Mouse (Mus musculus): ENCODE data around the gene Abhd4. TPM values are rescaled to one million over a fixed set of nuclear protein-coding genes. Genes with fewer than 3 reads are reported as not detected.
"Not testable (repeated sequence)": the region's sequence is repeated elsewhere in the genome, so short reads cannot be mapped to it uniquely, and the experiment has no call there.

Gene Abhd4
- polyA plus RNA-seq, 1 experiment from 2014 or later: 81.2 TPM

GRCm38 (mm10) chr14:54228933-54229713, 24.9 kb upstream of the Abhd4 start:
- Histone ChIP-seq H3K4me2 (replicated peaks; ENCODE audit: low read depth, low read length) (no peak overlapping the region), H3K27me3 (replicated peaks; ENCODE audit: insufficient read depth, low read length) (no peaks in the 10 kb centered on the region), H3K4me3 (ENCODE audit: low read depth, low read length) (no peak overlapping the region), H3K4me1 (ENCODE audit: insufficient read depth, low read depth, low read length) (peaks cover 10% of the 10 kb centered on the region), H3K27ac (ENCODE audit: low read length) (no peak overlapping the region), H3K9ac (replicated peaks; ENCODE audit: low read depth) (no peak overlapping the region), H3K9me3 (ENCODE audit: low read length) (no peaks in the 10 kb centered on the region), H3K36me3 (ENCODE audit: insufficient read depth, low read length) (no peaks in the 10 kb centered on the region)
- DNase-seq (ENCODE audit: low spot score): no peak
- ATAC-seq: no peak
- TF ChIP-seq CTCF (IDR thresholded peaks at IDR 0.05): no peak
- no peak for TF ChIP-seq EP300 (IDR thresholded peaks at IDR 0.05)
- 43% methylated on average over 25 of the region's 25 CpGs for WGBS

- not testable (repeated sequence) for ATAC-seq; H3K27me3 ChIP-seq (replicated peaks; ENCODE audit: insufficient read depth, low read length); H3K9me3 ChIP-seq (ENCODE audit: low read length); DNase-seq (ENCODE audit: low spot score); H3K27ac ChIP-seq (ENCODE audit: low read length); H3K4me2 ChIP-seq (replicated peaks; ENCODE audit: low read depth, low read length); H3K4me1 ChIP-seq (ENCODE audit: insufficient read depth, low read depth, low read length); H3K9ac ChIP-seq (replicated peaks; ENCODE audit: low read depth); H3K36me3 ChIP-seq (ENCODE audit: insufficient read depth, low read length); H3K4me3 ChIP-seq (ENCODE audit: low read depth, low read length)
- WGBS: 82% methylated on average over 3 of the region's 4 CpGs
Observed at GRCm38 (mm10) chr14:54229849-54230248, 24.1 kb upstream of the Abhd4 start.

GRCm38 (mm10) chr14:54230638-54231150, 23.3 kb upstream of the Abhd4 start:
- Histone ChIP-seq H3K36me3 (ENCODE audit: insufficient read depth, low read length) (no peaks in the 10 kb centered on the region), H3K9me3 (ENCODE audit: low read length) (no peaks in the 10 kb centered on the region), H3K27me3 (replicated peaks; ENCODE audit: insufficient read depth, low read length) (no peaks in the 10 kb centered on the region), H3K4me3 (ENCODE audit: low read depth, low read length) (no peak overlapping the region), H3K4me1 (ENCODE audit: insufficient read depth, low read depth, low read length) (peaks cover 10% of the 10 kb centered on the region), H3K27ac (ENCODE audit: low read length) (no peak overlapping the region), H3K9ac (replicated peaks; ENCODE audit: low read depth) (no peak overlapping the region), H3K4me2 (replicated peaks; ENCODE audit: low read depth, low read length) (no peak overlapping the region)
- 65% methylated on average over 13 of the region's 14 CpGs for WGBS
- TF ChIP-seq EP300 (IDR thresholded peaks at IDR 0.05) (no peak), CTCF (IDR thresholded peaks at IDR 0.05) (no peak)
- ATAC-seq (no peak), DNase-seq (ENCODE audit: low spot score) (no peak)

- no peak for DNase-seq (ENCODE audit: low spot score)
- Histone ChIP-seq H3K4me3 (ENCODE audit: low read depth, low read length) (no peak overlapping the region), H3K9ac (replicated peaks; ENCODE audit: low read depth) (no peak overlapping the region), H3K4me2 (replicated peaks; ENCODE audit: low read depth, low read length) (no peak overlapping the region), H3K27me3 (replicated peaks; ENCODE audit: insufficient read depth, low read length) (no peaks in the 10 kb centered on the region), H3K9me3 (ENCODE audit: low read length) (no peaks in the 10 kb centered on the region), H3K36me3 (ENCODE audit: insufficient read depth, low read length) (no peaks in the 10 kb centered on the region), H3K4me1 (ENCODE audit: insufficient read depth, low read depth, low read length) (peaks cover 10% of the 10 kb centered on the region), H3K27ac (ENCODE audit: low read length) (no peak overlapping the region)
- 50% methylated on average over 21 of the region's 21 CpGs for WGBS
- ATAC-seq: no peak
- no peak for TF ChIP-seq EP300 (IDR thresholded peaks at IDR 0.05)
- TF ChIP-seq CTCF (IDR thresholded peaks at IDR 0.05): no peak
Observed at GRCm38 (mm10) chr14:54231176-54231956, 22.6 kb upstream of the Abhd4 start.

GRCm38 (mm10) chr14:54232143-54232542, 21.8 kb upstream of the Abhd4 start:
- Histone ChIP-seq H3K4me2 (replicated peaks; ENCODE audit: low read depth, low read length) (no peak overlapping the region), H3K4me3 (ENCODE audit: low read depth, low read length) (no peak overlapping the region), H3K36me3 (ENCODE audit: insufficient read depth, low read length) (no peaks in the 10 kb centered on the region), H3K9ac (replicated peaks; ENCODE audit: low read depth) (no peak overlapping the region), H3K27ac (ENCODE audit: low read length) (no peak overlapping the region), H3K27me3 (replicated peaks; ENCODE audit: insufficient read depth, low read length) (no peaks in the 10 kb centered on the region), H3K4me1 (ENCODE audit: insufficient read depth, low read depth, low read length) (peaks cover 10% of the 10 kb centered on the region; the same call in 1 of the 2 replicates), H3K9me3 (ENCODE audit: low read length) (no peaks in the 10 kb centered on the region)
- ATAC-seq (peak; percentile 66), DNase-seq (ENCODE audit: low spot score) (peak; percentile 64)
- 42% methylated on average over 9 of the region's 9 CpGs for WGBS
- TF ChIP-seq CTCF (IDR thresholded peaks at IDR 0.05): no peak
- peak; percentile 88 for TF ChIP-seq EP300 (IDR thresholded peaks at IDR 0.05)

GRCm38 (mm10) chr14:54232811-54233558, 21.0 kb upstream of the Abhd4 start:
- Histone ChIP-seq H3K27ac (ENCODE audit: low read length) (peak overlapping the region; percentile 71), H3K36me3 (ENCODE audit: insufficient read depth, low read length) (no peaks in the 10 kb centered on the region), H3K4me3 (ENCODE audit: low read depth, low read length) (no peak overlapping the region), H3K9ac (replicated peaks; ENCODE audit: low read depth) (no peak overlapping the region), H3K4me1 (ENCODE audit: insufficient read depth, low read depth, low read length) (peaks cover 10% of the 10 kb centered on the region; the same call in 1 of the 2 replicates), H3K4me2 (replicated peaks; ENCODE audit: low read depth, low read length) (peak overlapping the region; percentile 32), H3K9me3 (ENCODE audit: low read length) (no peaks in the 10 kb centered on the region), H3K27me3 (replicated peaks; ENCODE audit: insufficient read depth, low read length) (no peaks in the 10 kb centered on the region)
- TF ChIP-seq EP300 (IDR thresholded peaks at IDR 0.05): peak; percentile 62
- TF ChIP-seq CTCF (IDR thresholded peaks at IDR 0.05): no peak
- ATAC-seq: peak; percentile 58
- peak; percentile 77 for DNase-seq (ENCODE audit: low spot score)
- WGBS: 5% methylated on average over 9 of the region's 9 CpGs
